Mouse (Mus musculus) embryonic facial prominence, embryonic 15.5 days (tissue): ENCODE measurements at regions not wholly inside any gene's neighbourhood (a gene's known extent, or its start where the extent isn't known, plus 50 kb on each side); places are given as distances from the start of the nearest gene placed in this dataset.

Experiments
- ATAC-seq: fragments of 200-750 bp; cut with Nextera tagmentation; 2 replicates; pipeline ENCODE4 v1.8.0; 2017; ENCODE audit warnings: low read depth, moderate TSS enrichment; ENCODE audit not compliant: insufficient number of reproducible peaks, low FRiP score, low TSS enrichment
- H3K27ac ChIP-seq: fragments of 300-500 bp; sonication (generic); replicated peaks from 2 replicates; pipeline ENCODE4 v1.5.1; 2015; ENCODE audit warnings: mild to moderate bottlenecking, inconsistent platforms
- H3K27me3 ChIP-seq: fragments of 300-500 bp; sonication (generic); 2 replicates; pipeline ENCODE4 v1.6.1; 2015; ENCODE audit warnings: inconsistent platforms
- H3K36me3 ChIP-seq: fragments of 300-500 bp; sonication (generic); 2 replicates; pipeline ENCODE4 v1.6.1; 2015; ENCODE audit warnings: mild to moderate bottlenecking, inconsistent platforms
- H3K4me1 ChIP-seq: fragments of 300-500 bp; sonication (generic); 2 replicates; pipeline ENCODE4 v1.6.1; 2015; ENCODE audit warnings: inconsistent platforms
- H3K4me2 ChIP-seq: fragments of 300-500 bp; sonication (generic); replicated peaks from 2 replicates; pipeline ENCODE4 v1.6.1; 2015; ENCODE audit warnings: mild to moderate bottlenecking, inconsistent platforms
- H3K4me3 ChIP-seq: fragments of 300-500 bp; sonication (generic); replicated peaks from 2 replicates; pipeline ENCODE4 v1.5.1; 2015; ENCODE audit warnings: mild to moderate bottlenecking, inconsistent platforms
- H3K9ac ChIP-seq: fragments of 300-500 bp; sonication (generic); 2 replicates; pipeline ENCODE4 v1.6.1; 2015; ENCODE audit warnings: inconsistent platforms
- H3K9me3 ChIP-seq: fragments of 300-500 bp; sonication (generic); replicated peaks from 2 replicates; pipeline ENCODE4 v1.6.1; 2016; ENCODE audit warnings: inconsistent platforms
- WGBS: fragments of 180-500 bp; shearing (Covaris S2); methylation state at CpG from one replicate; pipeline ENCODE4 v1.1.7; 2015; 5-methylcytosine and 5-hydroxymethylcytosine counted together

DNA sequence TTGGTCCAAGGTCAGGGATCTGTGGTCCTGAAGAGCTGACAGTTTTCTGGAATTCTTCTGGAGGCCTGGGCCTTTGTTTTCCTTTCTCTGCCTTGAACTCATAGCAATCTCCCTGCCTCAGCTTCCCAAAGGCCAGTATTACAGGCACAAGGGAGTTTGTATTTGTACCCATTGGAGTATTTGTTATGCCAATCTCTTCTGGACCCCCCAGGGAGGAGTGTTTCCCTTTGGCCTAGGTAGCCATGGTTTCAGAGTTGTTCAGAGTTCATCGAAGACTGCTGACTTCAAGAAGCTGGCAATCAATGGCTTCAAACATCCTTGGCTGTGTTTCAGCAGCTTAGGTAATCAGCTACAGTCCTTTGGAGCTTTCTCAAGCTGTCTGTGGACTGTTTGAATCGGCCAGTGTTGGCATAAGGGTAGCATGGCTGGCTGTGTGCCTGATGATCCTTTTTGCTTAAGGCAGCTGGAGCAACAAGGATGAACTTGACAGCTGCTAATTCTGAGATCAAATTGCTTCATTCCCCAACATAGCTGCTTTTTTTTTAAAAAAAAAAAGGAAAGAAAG lies 161.2 kb upstream of the Pja1 start:
- ATAC-seq, result no peak
- Histone ChIP-seq H3K4me2 (no peak overlapping the region), H3K27ac (no peak overlapping the region), H3K4me1 (no peaks in the 10 kb centered on the region), H3K27me3 (peaks cover 16% of the 10 kb centered on the region), H3K36me3 (no peaks in the 10 kb centered on the region), H3K9ac (no peak overlapping the region), H3K9me3 (no peaks in the 10 kb centered on the region), H3K4me3 (no peak overlapping the region)
- 54% methylated on average over 2 of the region's 2 CpGs for WGBS

GRCm38 (mm10) chrX:99624515-99625179 lies 153.6 kb upstream of the Pja1 start:
- H3K27me3 ChIP-seq, result peaks cover 13% of the 10 kb centered on the region
- H3K27ac ChIP-seq, result no peak overlapping the region
- no peak overlapping the region for H3K4me3 ChIP-seq
- no peak for ATAC-seq
- H3K9me3 ChIP-seq, result no peaks in the 10 kb centered on the region
- H3K4me1 ChIP-seq, result no peaks in the 10 kb centered on the region
- H3K36me3 ChIP-seq, result no peaks in the 10 kb centered on the region
- 74% methylated on average over 5 of the region's 5 CpGs for WGBS
- H3K9ac ChIP-seq, result no peak overlapping the region
- H3K4me2 ChIP-seq, result no peak overlapping the region

DNA sequence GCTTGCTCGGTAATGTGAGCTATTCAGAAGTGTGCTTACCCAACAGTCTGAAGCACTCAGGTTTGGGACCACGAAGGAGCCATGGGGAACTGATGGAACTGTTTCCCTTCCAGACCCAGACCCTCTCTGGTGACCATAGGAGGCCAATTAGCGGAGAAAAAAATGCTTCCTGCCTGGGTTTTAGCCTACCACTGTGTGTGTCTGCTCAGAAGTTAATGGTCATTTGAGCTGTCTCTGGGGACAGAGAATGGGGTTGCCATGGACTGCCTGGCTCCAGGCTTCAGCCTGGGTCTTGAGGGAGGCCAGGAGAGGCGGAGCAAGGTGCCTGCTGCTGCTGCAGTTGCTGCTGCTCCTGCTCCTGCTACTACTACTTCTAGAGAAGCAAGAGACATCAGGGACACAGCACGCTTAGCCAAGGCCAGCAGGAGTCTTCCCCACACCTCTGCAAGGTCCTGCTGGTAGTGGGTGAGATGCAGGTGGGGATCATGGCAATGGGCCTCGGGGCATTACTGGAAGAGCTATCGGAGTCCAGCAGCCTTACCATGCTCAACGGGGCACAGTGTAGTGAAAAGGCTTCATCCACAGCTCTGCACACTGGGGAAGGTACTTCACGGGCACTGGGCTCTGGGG lies 141.2 kb upstream of the Pja1 start:
- ATAC-seq, result no peak
- no peak overlapping the region for H3K27ac ChIP-seq

GRCm38 (mm10) chrX:99610096-99610495 lies 139.0 kb upstream of the Pja1 start:
- H3K4me2 ChIP-seq, result no peak overlapping the region
- H3K4me3 ChIP-seq, result no peak overlapping the region
- H3K27ac ChIP-seq, result no peak overlapping the region
- ATAC-seq, result no peak
- peaks cover 43% of the 10 kb centered on the region for H3K27me3 ChIP-seq
- H3K36me3 ChIP-seq, result no peaks in the 10 kb centered on the region
- 73% methylated on average over 5 of the region's 5 CpGs for WGBS
- no peak overlapping the region for H3K9ac ChIP-seq
- H3K4me1 ChIP-seq, result no peaks in the 10 kb centered on the region
- H3K9me3 ChIP-seq, result no peaks in the 10 kb centered on the region

More for the DNA sequence above, 141.2 kb upstream of the Pja1 start:
- Histone ChIP-seq H3K9me3 (no peaks in the 10 kb centered on the region), H3K4me1 (no peaks in the 10 kb centered on the region), H3K9ac (no peak overlapping the region), H3K36me3 (no peaks in the 10 kb centered on the region), H3K27me3 (peaks cover 26% of the 10 kb centered on the region), H3K4me3 (no peak overlapping the region), H3K4me2 (no peak overlapping the region)
- WGBS, result 64% methylated on average over 9 of the region's 9 CpGs

- Histone ChIP-seq H3K27ac (no peak overlapping the region), H3K4me3 (no peak overlapping the region), H3K9ac (no peak overlapping the region), H3K27me3 (peaks cover 43% of the 10 kb centered on the region), H3K9me3 (no peaks in the 10 kb centered on the region), H3K36me3 (no peaks in the 10 kb centered on the region), H3K4me2 (no peak overlapping the region), H3K4me1 (no peaks in the 10 kb centered on the region)
- WGBS, result 79% methylated on average over 2 of the region's 2 CpGs
- no peak for ATAC-seq
Measured at GRCm38 (mm10) chrX:99609591-99609990, 138.5 kb upstream of the Pja1 start.

DNA sequence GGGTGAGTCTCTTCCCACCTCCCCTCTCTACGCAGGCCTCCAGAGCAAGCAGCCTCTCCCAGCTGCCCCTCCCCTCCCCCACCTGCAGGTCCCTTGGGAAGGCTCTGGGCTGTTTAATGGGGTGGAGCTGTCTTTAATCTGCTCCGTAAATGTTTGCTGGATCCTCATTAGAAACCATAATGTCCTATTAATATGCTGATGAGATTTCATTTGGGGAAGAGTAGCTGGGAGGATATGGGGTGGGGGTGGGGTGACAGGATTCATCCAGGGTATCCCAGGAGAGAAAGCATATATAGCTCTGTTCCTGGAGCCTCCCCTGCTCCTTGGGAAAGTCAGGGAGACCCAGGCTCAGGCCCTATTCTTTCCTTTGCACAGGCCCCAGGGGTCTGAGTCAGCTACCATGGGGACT lies 137.2 kb upstream of the Pja1 start:
- Histone ChIP-seq H3K27me3 (peaks cover 46% of the 10 kb centered on the region), H3K36me3 (no peaks in the 10 kb centered on the region), H3K4me3 (no peak overlapping the region), H3K27ac (no peak overlapping the region), H3K4me1 (no peaks in the 10 kb centered on the region), H3K4me2 (no peak overlapping the region), H3K9ac (no peak overlapping the region), H3K9me3 (no peaks in the 10 kb centered on the region)
- WGBS, result 49% methylated on average over 2 of the region's 2 CpGs
- no peak for ATAC-seq

GRCm38 (mm10) chrX:99605084-99605824 lies 134.2 kb upstream of the Pja1 start:
- Histone ChIP-seq H3K9me3 (no peaks in the 10 kb centered on the region), H3K4me1 (no peaks in the 10 kb centered on the region), H3K27me3 (peaks cover 33% of the 10 kb centered on the region), H3K9ac (no peak overlapping the region), H3K36me3 (no peaks in the 10 kb centered on the region), H3K27ac (no peak overlapping the region), H3K4me3 (no peak overlapping the region), H3K4me2 (no peak overlapping the region)
- no peak for ATAC-seq
- WGBS, result 53% methylated on average over 10 of the region's 10 CpGs

GRCm38 (mm10) chrX:99603714-99604113 lies 132.6 kb upstream of the Pja1 start:
- Histone ChIP-seq H3K9me3 (no peaks in the 10 kb centered on the region), H3K4me2 (no peak overlapping the region), H3K27ac (no peak overlapping the region), H3K36me3 (no peaks in the 10 kb centered on the region), H3K4me1 (no peaks in the 10 kb centered on the region), H3K9ac (no peak overlapping the region), H3K4me3 (no peak overlapping the region), H3K27me3 (peaks cover 25% of the 10 kb centered on the region)
- WGBS, result 80% methylated on average over 6 of the region's 6 CpGs
- no peak for ATAC-seq

- WGBS, result 78% methylated on average over 12 of the region's 12 CpGs
- H3K4me3 ChIP-seq, result no peak overlapping the region
- no peaks in the 10 kb centered on the region for H3K36me3 ChIP-seq
- no peak overlapping the region for H3K9ac ChIP-seq
- no peak overlapping the region for H3K4me2 ChIP-seq
- H3K9me3 ChIP-seq, result no peaks in the 10 kb centered on the region
- no peak for ATAC-seq
- H3K4me1 ChIP-seq, result no peaks in the 10 kb centered on the region
- H3K27ac ChIP-seq, result no peak overlapping the region
- H3K27me3 ChIP-seq, result peaks cover 29% of the 10 kb centered on the region
Measured at GRCm38 (mm10) chrX:99602268-99602885, 131.3 kb upstream of the Pja1 start.

GRCm38 (mm10) chrX:99595493-99595892 lies 124.4 kb upstream of the Pja1 start:
- Histone ChIP-seq H3K4me2 (no peak overlapping the region), H3K27me3 (peaks cover 34% of the 10 kb centered on the region), H3K27ac (no peak overlapping the region), H3K9ac (no peak overlapping the region), H3K4me1 (no peaks in the 10 kb centered on the region), H3K36me3 (no peaks in the 10 kb centered on the region), H3K9me3 (no peaks in the 10 kb centered on the region), H3K4me3 (no peak overlapping the region)
- ATAC-seq, result no peak
- 71% methylated on average over 6 of the region's 6 CpGs for WGBS

DNA sequence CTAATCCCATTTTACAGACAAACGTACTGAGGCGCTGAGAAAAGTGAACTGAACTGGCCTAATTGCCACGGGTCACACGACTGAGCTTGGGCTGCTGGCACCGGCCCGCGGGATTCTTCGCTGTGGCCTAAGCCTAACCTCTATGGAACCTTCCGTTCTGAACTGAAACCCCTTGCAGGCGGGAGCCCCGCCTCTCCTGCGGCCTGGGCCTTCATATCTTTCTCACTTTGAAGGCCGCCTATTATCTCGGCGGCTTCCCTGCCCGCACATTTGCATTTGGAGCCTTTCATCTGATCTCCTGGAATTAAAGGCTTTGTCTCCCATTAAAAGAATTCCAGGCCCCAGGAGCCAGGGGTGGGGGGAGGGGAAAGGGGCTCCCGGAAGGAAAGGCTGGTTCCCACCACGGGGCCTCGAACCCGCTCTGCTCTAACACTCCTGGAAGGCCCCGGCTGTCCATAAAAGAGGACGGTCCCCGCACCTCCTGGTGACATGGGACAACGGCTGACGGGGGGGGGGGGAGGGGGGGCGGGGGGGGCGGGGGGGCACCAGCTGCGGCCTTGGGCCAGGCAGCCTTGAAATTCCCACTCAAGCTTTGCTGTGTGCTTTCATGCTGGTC lies 122.9 kb upstream of the Pja1 start:
- WGBS, result 32% methylated on average over 23 of the region's 28 CpGs
- H3K4me3 ChIP-seq, result no peak overlapping the region
- H3K27ac ChIP-seq, result no peak overlapping the region
- no peak for ATAC-seq
- no peaks in the 10 kb centered on the region for H3K4me1 ChIP-seq
- H3K36me3 ChIP-seq, result no peaks in the 10 kb centered on the region
- H3K4me2 ChIP-seq, result no peak overlapping the region
- H3K9me3 ChIP-seq, result no peaks in the 10 kb centered on the region
- H3K27me3 ChIP-seq, result peaks cover 42% of the 10 kb centered on the region
- no peak overlapping the region for H3K9ac ChIP-seq
